Mouse (Mus musculus): Measurements from ENCODE around the gene C530008M17Rik.

DNA sequence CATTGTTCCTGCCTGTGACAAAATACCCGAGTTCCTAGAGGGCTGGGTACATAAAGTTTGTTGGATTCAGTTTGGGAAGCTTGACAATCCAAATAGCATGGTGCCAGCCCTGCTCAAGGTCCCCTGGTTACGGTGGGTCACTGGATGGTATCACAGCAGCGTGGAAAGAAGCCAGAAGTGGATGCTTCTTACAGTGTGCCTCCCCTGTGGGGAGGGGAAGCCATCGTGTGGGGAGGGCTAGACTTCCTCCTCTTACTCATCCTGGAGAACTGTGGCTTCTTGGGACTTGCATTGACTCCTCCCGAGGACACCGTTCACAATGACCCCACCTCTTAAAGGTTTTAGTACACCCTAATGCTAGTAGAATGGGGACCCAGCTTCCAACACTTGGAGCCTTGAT, 183.5 kb downstream of the C530008M17Rik start:
- TF ChIP-seq CTCF (IDR thresholded peaks at IDR 0.05; ENCODE audit: extremely low read depth, insufficient read depth, low read length): no peak
- TF ChIP-seq POLR2A (IDR thresholded peaks at IDR 0.05; ENCODE audit: extremely low read depth, insufficient read depth, low read length): no peak

Data from cortical plate, adult 2 months (tissue).